Mouse (Mus musculus) heart, embryonic 13.5 days (tissue): Measurements from ENCODE around the gene Mark2. TPM values are rescaled to one million over a fixed set of nuclear protein-coding genes. Genes with fewer than 3 reads are reported as not detected.

Experiments
- ATAC-seq: fragments of 200-750 bp; cut with Nextera tagmentation; 2 replicates; pipeline ENCODE4 v1.8.0; 2017; ENCODE audit warnings: moderate TSS enrichment; ENCODE audit not compliant: insufficient number of reproducible peaks, low FRiP score, low TSS enrichment; ENCODE audit errors: extremely low read depth
- H3K27ac ChIP-seq: fragments of 300-500 bp; sonication (generic); replicated peaks from 2 replicates; pipeline ENCODE4 v1.5.1; 2015; ENCODE audit warnings: moderate library complexity, mild to moderate bottlenecking, inconsistent platforms
- H3K27me3 ChIP-seq: fragments of 300-500 bp; sonication (generic); replicated peaks from 2 replicates; pipeline ENCODE4 v1.6.1; 2015; ENCODE audit warnings: mild to moderate bottlenecking, inconsistent platforms
- H3K36me3 ChIP-seq: fragments of 300-500 bp; sonication (generic); 2 replicates; pipeline ENCODE4 v1.6.1; 2015; ENCODE audit warnings: mild to moderate bottlenecking, inconsistent platforms
- H3K4me1 ChIP-seq: fragments of 300-500 bp; sonication (generic); 2 replicates; pipeline ENCODE4 v1.6.1; 2015; ENCODE audit warnings: inconsistent platforms
- H3K4me2 ChIP-seq: fragments of 300-500 bp; sonication (generic); 2 replicates; pipeline ENCODE4 v1.6.1; 2015; ENCODE audit warnings: inconsistent platforms, mild to moderate bottlenecking, moderate library complexity
- H3K4me3 ChIP-seq: fragments of 300-500 bp; sonication (generic); 2 replicates; pipeline ENCODE4 v1.5.1; 2015; ENCODE audit warnings: moderate library complexity, mild to moderate bottlenecking, inconsistent platforms
- H3K9ac ChIP-seq: fragments of 300-500 bp; sonication (generic); 2 replicates; pipeline ENCODE4 v1.6.1; 2015; ENCODE audit warnings: inconsistent platforms, mild to moderate bottlenecking, moderate library complexity
- H3K9me3 ChIP-seq: fragments of 300-500 bp; sonication (generic); 2 replicates; pipeline ENCODE4 v1.6.1; 2016; ENCODE audit warnings: inconsistent platforms
- WGBS: fragments of 180-500 bp; shearing (Covaris S2); methylation state at CpG from one replicate; pipeline ENCODE4 v1.1.7; 2015; ENCODE audit warnings: mixed read lengths; 5-methylcytosine and 5-hydroxymethylcytosine counted together
- polyA plus RNA-seq: library from polyadenylated mRNA; unstranded; fragments of >200 nt; fragmentation: Nextera tagmentation; extraction: Ambion mirVana; gene quantifications from 2 replicates; pipeline ENCODE4 v1.2.1, GENCODE M21; 2015

Gene Mark2
- polyA plus RNA-seq, 1 experiment from 2014 or later = 27.3 TPM

GRCm38 (mm10) chr19:7352809-7353495, 11.3 kb upstream of the Mark2 start:
- WGBS = 63% methylated on average over 11 of the region's 11 CpGs
- Histone ChIP-seq H3K4me2 (no peak overlapping the region), H3K4me3 (no peak overlapping the region), H3K4me1 (no peaks in the 10 kb centered on the region), H3K27me3 (no peaks in the 10 kb centered on the region), H3K9ac (no peak overlapping the region), H3K9me3 (no peaks in the 10 kb centered on the region), H3K27ac (no peak overlapping the region), H3K36me3 (peaks cover 17% of the 10 kb centered on the region)
- no peak for ATAC-seq

DNA sequence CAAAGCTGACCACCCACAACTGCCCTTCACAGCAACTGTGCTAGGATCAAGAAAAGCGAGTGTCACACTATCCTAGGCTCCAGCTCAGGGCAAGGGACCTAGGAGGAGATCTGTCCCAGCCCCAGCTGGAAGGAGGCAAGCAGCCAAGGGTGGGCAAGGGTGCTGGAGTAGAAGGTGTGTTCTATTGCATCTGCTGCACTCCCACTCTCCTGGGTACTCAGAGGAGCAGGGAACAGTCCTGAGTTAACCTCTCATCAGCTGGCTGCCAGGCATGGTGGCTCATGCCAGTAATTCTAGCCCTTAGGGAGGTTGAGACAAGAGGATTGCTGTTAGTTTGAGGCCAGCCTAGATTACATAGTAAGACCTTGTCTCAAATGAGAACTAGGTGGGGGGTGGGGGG, 8.3 kb upstream of the Mark2 start:
- Histone ChIP-seq H3K9ac (no peak overlapping the region), H3K27ac (no peak overlapping the region), H3K9me3 (no peaks in the 10 kb centered on the region), H3K36me3 (no peaks in the 10 kb centered on the region), H3K4me1 (no peaks in the 10 kb centered on the region), H3K4me2 (no peak overlapping the region), H3K27me3 (no peaks in the 10 kb centered on the region), H3K4me3 (no peak overlapping the region)
- WGBS = 43% methylated on average over 1 of the region's 1 CpGs
- no peak for ATAC-seq

DNA sequence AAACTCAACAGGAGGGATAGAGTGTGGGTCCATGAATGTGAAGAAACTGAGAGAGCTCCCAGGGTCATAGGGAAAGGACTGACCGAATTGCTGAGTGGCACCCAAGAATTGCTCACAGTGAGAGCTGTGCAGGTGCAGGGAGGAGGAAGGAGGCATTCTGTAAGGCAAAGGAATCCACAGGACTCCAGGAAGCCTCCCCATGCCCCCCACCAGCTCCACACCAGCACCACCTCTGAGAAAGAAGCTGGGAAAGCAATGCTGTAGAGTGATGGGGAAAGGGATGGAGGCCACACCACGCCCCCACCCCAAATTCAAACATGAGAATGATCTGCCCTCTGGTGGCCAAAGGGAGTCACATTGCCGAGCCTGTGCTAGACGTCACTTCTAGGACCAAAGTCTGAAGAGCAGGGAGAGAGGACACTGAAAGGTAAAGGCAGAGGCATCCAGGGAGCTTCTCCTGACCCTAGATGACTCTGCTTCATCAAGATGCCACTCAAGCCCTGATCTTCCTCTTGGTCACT, 3.6 kb upstream of the Mark2 start:
- Histone ChIP-seq H3K4me2 (no peak overlapping the region), H3K36me3 (no peaks in the 10 kb centered on the region), H3K27ac (no peak overlapping the region), H3K9me3 (no peaks in the 10 kb centered on the region), H3K9ac (0 out of 2 replicates have a peak overlapping the region, but pooled peaks have one; percentile 38), H3K4me3 (no peak overlapping the region), H3K27me3 (no peaks in the 10 kb centered on the region), H3K4me1 (peaks cover 10% of the 10 kb centered on the region)
- 22% methylated on average over 4 of the region's 4 CpGs for WGBS
- ATAC-seq = no peak

- H3K36me3 ChIP-seq = no peaks in the 10 kb centered on the region
- no peak overlapping the region for H3K4me3 ChIP-seq
- H3K4me1 ChIP-seq = peaks cover 36% of the 10 kb centered on the region
- no peak for ATAC-seq
- WGBS = 61% methylated on average over 2 of the region's 2 CpGs
- no peak overlapping the region for H3K27ac ChIP-seq
- H3K9ac ChIP-seq = 0 out of 2 replicates have a peak overlapping the region, but pooled peaks have one; percentile 78
- no peaks in the 10 kb centered on the region for H3K9me3 ChIP-seq
- H3K4me2 ChIP-seq = 0 out of 2 replicates have a peak overlapping the region, but pooled peaks have one; percentile 93
- no peaks in the 10 kb centered on the region for H3K27me3 ChIP-seq
These were observed 986 bp upstream of the Mark2 start for GRCm38 (mm10) chr19:7342646-7343045.

DNA sequence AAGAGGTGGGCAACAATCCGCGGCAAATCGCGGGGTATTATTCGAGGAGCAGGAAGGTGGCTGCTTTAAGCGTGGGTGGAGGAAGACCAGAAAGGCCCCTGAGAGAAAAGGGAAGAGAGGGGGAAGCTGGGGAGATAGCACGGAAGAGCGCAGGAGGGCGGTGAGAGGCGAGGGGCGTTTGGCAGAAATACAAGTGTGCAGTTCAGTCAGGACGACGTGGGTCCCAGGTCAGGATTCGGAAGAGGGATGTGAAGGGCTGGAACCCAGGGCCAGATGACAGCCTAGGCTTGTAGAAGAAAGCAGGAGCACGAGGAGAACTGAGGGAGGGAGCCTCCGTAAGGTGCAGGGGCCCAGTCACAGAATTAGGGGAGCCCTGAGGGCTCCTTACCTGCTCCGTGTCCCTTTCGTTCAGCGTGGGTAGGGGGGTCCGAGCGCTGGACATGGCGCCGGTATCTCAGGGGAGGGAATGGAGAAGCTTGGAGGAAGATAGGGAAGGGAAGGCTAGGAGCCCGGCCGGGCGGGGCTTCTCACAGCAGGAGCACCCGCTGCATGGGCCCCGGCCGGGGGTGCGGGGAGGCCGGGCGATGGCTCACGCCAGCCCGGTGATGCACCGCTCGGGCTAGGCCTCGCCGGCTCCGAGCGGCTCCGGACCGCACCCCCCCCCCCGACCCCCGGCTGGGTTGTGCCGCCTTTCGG, 732 bp downstream of the Mark2 start:
- no peaks in the 10 kb centered on the region for H3K36me3 ChIP-seq
- H3K9ac ChIP-seq = peak overlapping the region; percentile 99
- peak overlapping the region; percentile 91 for H3K27ac ChIP-seq
- H3K27me3 ChIP-seq = no peaks in the 10 kb centered on the region
- no peaks in the 10 kb centered on the region for H3K9me3 ChIP-seq
- H3K4me3 ChIP-seq = peak overlapping the region; percentile 97
- WGBS = under 1% methylated on average over 36 of the region's 46 CpGs
- peaks cover 53% of the 10 kb centered on the region for H3K4me1 ChIP-seq
- H3K4me2 ChIP-seq = peak overlapping the region; percentile 93
- ATAC-seq = no peak

GRCm38 (mm10) chr19:7340371-7340779, 1.3 kb downstream of the Mark2 start:
- Histone ChIP-seq H3K4me3 (peak overlapping the region; percentile 97), H3K9ac (peak overlapping the region; percentile 99), H3K36me3 (peaks cover 3% of the 10 kb centered on the region; the same call in 1 of the 2 replicates), H3K9me3 (no peaks in the 10 kb centered on the region), H3K27ac (peak overlapping the region; percentile 91), H3K4me2 (peak overlapping the region; percentile 93), H3K4me1 (peaks cover 55% of the 10 kb centered on the region), H3K27me3 (no peaks in the 10 kb centered on the region)
- WGBS = under 1% methylated on average over 15 of the region's 15 CpGs
- ATAC-seq = no peak

GRCm38 (mm10) chr19:7339867-7340266, 1.8 kb downstream of the Mark2 start:
- 48% methylated on average over 4 of the region's 4 CpGs for WGBS
- H3K9me3 ChIP-seq = no peaks in the 10 kb centered on the region
- H3K27ac ChIP-seq = peak overlapping the region; percentile 91; the same call in 1 of the 2 replicates
- peak overlapping the region; percentile 93 for H3K4me2 ChIP-seq
- peaks cover 4% of the 10 kb centered on the region; the same call in 1 of the 2 replicates for H3K36me3 ChIP-seq
- peak overlapping the region; percentile 99 for H3K9ac ChIP-seq
- no peak for ATAC-seq
- H3K4me1 ChIP-seq = peaks cover 56% of the 10 kb centered on the region
- peak overlapping the region; percentile 97 for H3K4me3 ChIP-seq
- no peaks in the 10 kb centered on the region for H3K27me3 ChIP-seq

DNA sequence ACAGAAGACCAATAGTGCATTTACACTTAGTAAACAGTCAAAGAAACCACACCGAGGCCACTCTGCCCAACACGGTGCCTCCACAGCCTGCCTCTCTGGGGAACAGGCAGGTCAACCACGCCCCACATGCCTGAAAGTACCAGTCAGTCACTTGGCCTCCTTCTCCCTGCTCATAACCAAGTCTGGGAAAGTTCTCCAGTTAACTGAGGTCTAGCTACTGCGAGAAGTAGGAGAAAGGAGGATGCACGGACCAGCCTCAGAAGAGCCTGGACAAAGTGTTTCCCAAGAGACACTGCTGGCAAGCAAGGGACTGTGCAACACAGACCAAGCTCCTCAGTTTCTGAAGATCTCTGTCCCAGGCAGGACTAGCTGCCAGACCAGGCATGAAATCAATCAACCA, 2.6 kb downstream of the Mark2 start:
- 34% methylated on average over 5 of the region's 5 CpGs for WGBS
- Histone ChIP-seq H3K36me3 (peaks cover 8% of the 10 kb centered on the region; the same call in 1 of the 2 replicates), H3K9ac (peak overlapping the region; percentile 99), H3K4me1 (peaks cover 58% of the 10 kb centered on the region), H3K27ac (peak overlapping the region; percentile 46), H3K27me3 (no peaks in the 10 kb centered on the region), H3K9me3 (no peaks in the 10 kb centered on the region), H3K4me2 (peak overlapping the region; percentile 93), H3K4me3 (peak overlapping the region; percentile 97)
- no peak for ATAC-seq

GRCm38 (mm10) chr19:7337781-7338342, 3.8 kb downstream of the Mark2 start:
- Histone ChIP-seq H3K4me3 (no peak overlapping the region), H3K9ac (peak overlapping the region; percentile 99), H3K4me1 (peaks cover 58% of the 10 kb centered on the region), H3K36me3 (peaks cover 16% of the 10 kb centered on the region; the same call in 1 of the 2 replicates), H3K9me3 (no peaks in the 10 kb centered on the region), H3K4me2 (peak overlapping the region; percentile 93; the same call in 1 of the 2 replicates), H3K27ac (peak overlapping the region; percentile 46), H3K27me3 (no peaks in the 10 kb centered on the region)
- ATAC-seq = no peak
- 43% methylated on average over 2 of the region's 2 CpGs for WGBS

- Histone ChIP-seq H3K4me1 (peaks cover 52% of the 10 kb centered on the region), H3K9ac (no peak overlapping the region), H3K27ac (no peak overlapping the region), H3K27me3 (no peaks in the 10 kb centered on the region), H3K36me3 (peaks cover 30% of the 10 kb centered on the region), H3K4me2 (no peak overlapping the region), H3K4me3 (no peak overlapping the region), H3K9me3 (no peaks in the 10 kb centered on the region)
- 66% methylated on average over 4 of the region's 4 CpGs for WGBS
- no peak for ATAC-seq
These were observed 6.0 kb downstream of the Mark2 start for GRCm38 (mm10) chr19:7335656-7336055.

- Histone ChIP-seq H3K4me2 (no peak overlapping the region), H3K9me3 (no peaks in the 10 kb centered on the region), H3K9ac (no peak overlapping the region), H3K4me3 (no peak overlapping the region), H3K27ac (no peak overlapping the region), H3K4me1 (peaks cover 36% of the 10 kb centered on the region), H3K36me3 (peaks cover 44% of the 10 kb centered on the region), H3K27me3 (no peaks in the 10 kb centered on the region)
- 65% methylated on average over 2 of the region's 2 CpGs for WGBS
- no peak for ATAC-seq
These were observed 7.6 kb downstream of the Mark2 start for GRCm38 (mm10) chr19:7334049-7334448.
